Mouse (Mus musculus) megakaryocyte, embryonic 14.5 days (primary cell): ENCODE data around the gene Baiap2l1. TPM values are rescaled to one million over a fixed set of nuclear protein-coding genes. Genes with fewer than 3 reads are reported as not detected.

Experiments used
- H3K27me3 ChIP-seq: replicated peaks from 2 replicates; pipeline ENCODE3; 2012; ENCODE audit warnings: inconsistent platforms
- H3K36me3 ChIP-seq: replicated peaks from 2 replicates; pipeline ENCODE3; 2012; ENCODE audit warnings: low read length, inconsistent platforms, mixed read lengths
- H3K4me1 ChIP-seq: 2 replicates; pipeline ENCODE4 v1.6.1; 2012; ENCODE audit warnings: inconsistent platforms
- H3K4me3 ChIP-seq: replicated peaks from 2 replicates; pipeline ENCODE3; 2012; ENCODE audit warnings: moderate library complexity, mild to moderate bottlenecking, inconsistent platforms
- H3K9me3 ChIP-seq: 2 replicates; pipeline ENCODE4 v1.6.1; 2012; ENCODE audit warnings: inconsistent platforms
- FLI1 ChIP-seq: IDR thresholded peaks from 2 replicates; pipeline ENCODE4 v1.6.1; 2012; ENCODE audit warnings: low read length, inconsistent platforms, mixed read lengths
- GATA1 ChIP-seq: IDR thresholded peaks from 3 replicates; pipeline ENCODE4 v1.6.1; 2012; ENCODE audit warnings: mixed read lengths, low read length, inconsistent platforms, borderline replicate concordance
- polyA plus RNA-seq: library from polyadenylated mRNA; stranded (reverse); fragments of >175 nt; gene quantifications from 2 replicates; pipeline ENCODE4 v1.2.3, GENCODE M21; 2012; ENCODE audit warnings: low replicate concordance; ENCODE audit not compliant: insufficient read depth

Gene Baiap2l1
- not detected in 2 replicates for polyA plus RNA-seq

DNA sequence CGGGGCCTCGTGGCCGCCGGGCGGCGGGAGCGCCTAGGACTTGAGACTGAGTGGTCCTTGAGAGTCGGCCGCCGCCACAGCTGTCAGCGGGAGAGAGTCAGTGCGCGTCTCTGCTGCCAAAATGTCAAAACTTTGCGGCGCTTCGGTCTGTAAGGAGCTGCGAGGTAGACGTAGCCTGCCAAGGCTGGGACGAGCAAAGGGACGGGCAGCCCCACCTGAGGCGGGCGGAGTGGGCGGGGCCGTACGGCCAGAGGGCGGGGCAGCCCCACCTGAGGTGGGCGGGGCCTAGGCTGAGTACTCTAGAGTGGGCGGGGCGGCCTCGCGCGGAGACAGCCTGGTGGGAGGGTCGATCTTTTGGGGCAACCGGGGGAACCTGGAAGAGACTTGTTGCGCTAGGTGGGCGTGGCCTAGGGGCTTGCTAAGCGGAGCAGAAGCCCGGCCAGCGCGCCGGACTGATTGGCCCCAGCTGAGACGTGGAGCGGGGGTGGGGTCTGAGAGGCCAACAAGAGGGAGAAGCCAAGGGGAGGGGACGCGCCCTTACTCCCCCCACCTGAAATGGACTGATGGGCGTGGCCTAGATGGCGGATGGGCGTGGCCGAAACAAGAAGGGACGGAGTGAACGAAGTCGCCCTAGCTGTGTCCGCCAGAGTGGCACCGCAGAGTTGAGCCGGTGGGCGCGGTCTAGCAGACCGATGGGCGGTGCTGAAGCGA is at the start of gene Baiap2l1:
Gene Baiap2l1 (minus strand): TSS at position 232 of the 711 bp plus-strand sequence.
- Histone ChIP-seq H3K9me3 (no peaks in the 10 kb centered on the region), H3K4me3 (peak within 1 kb of the TSS; percentile 94), H3K27me3 (peaks cover 47% of the 10 kb centered on the region), H3K4me1 (peaks cover 16% of the 10 kb centered on the region), H3K36me3 (no peaks in the 10 kb centered on the region)
- TF ChIP-seq FLI1 (no peak), GATA1 (no peak)

DNA sequence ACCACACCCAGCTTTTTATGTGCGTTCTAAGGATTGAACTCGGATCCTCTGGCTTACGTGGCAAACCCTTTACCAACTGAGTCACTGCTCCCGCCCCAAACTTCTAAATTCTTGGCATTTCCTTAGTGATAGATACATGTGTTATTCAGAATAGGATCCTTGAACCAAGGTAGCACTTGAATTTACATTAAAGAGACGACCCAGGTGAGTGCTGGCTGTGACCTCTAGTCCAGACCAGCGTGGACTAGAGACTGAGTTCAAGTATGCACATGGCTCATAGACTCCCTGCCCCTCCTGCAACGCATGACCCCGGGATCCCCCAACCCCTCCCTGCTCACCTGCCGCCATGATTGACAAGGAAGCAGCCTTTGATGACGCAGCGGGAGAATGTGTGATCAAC is 48.3 kb upstream of the Baiap2l1 start:
- Histone ChIP-seq H3K4me3 (no peak overlapping the region), H3K27me3 (no peaks in the 10 kb centered on the region), H3K36me3 (no peaks in the 10 kb centered on the region), H3K9me3 (peaks cover 11% of the 10 kb centered on the region), H3K4me1 (no peaks in the 10 kb centered on the region)
- TF ChIP-seq GATA1 (no peak), FLI1 (no peak)

DNA sequence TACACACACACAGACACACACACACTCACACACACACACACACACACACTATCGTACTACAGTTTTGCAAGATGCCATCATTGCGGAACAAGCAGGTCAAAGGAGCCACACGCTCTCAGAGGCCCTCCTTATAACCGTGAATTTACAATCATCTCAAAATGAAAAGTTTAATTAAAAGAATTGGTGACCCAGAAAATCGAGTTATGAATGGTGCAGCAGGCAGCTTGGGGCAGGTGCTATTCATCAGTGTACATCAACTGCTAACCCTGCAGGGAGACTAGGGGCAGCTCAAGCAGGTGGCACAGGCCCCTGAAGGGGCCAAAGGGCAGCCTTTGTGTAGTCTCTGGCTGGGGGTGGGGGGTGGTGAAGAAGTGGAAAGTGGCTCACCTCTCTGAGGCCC is 42.9 kb upstream of the Baiap2l1 start:
- Histone ChIP-seq H3K36me3 (no peaks in the 10 kb centered on the region), H3K27me3 (no peaks in the 10 kb centered on the region), H3K9me3 (peaks cover 18% of the 10 kb centered on the region), H3K4me3 (no peak overlapping the region), H3K4me1 (no peaks in the 10 kb centered on the region)
- no peak for TF ChIP-seq FLI1

DNA sequence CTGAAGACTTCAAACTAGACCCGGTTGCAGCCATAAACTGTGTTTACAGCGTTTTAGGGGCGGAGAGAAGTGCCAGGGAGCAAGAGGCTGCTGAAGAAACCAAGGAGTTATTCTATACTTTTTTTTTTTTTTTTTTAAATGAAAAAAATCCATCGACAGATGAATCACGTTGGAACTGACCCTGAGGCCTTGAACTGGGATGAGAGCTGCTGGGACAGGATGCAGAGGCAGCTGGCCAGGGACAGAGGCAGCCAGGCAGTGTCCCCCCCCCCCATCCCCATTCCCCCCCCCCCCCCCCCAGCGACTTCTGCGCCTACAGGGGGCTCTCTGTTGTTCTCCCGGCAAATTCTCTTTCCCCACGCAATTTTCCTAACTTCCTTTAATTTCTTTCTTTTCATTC is 39.7 kb upstream of the Baiap2l1 start:
- peaks cover 29% of the 10 kb centered on the region for H3K9me3 ChIP-seq
- TF ChIP-seq FLI1 (no peak), GATA1 (no peak)
- no peak overlapping the region for H3K4me3 ChIP-seq
- H3K4me1 ChIP-seq: no peaks in the 10 kb centered on the region
- no peaks in the 10 kb centered on the region for H3K27me3 ChIP-seq
- H3K36me3 ChIP-seq: no peaks in the 10 kb centered on the region

DNA sequence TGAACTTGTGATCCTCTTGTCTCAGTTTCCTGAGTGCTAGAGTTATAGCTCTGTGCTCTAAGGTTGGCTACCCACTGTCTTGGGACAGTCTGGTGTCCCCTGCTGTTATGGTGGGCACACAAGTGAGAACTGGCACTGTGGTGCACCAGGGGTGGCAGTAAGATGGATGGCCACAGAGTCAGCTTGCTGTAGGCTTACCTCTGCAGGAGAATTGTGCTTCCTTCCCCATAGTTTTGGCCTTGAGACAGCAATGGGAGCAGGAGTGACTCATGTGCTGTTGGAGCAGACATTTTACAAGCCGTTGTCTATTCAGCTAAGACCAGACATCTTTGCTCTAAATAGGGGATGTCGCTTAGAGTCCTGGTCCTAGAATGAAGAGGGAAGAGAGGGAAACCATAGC is 36.2 kb upstream of the Baiap2l1 start:
- H3K4me3 ChIP-seq: no peak overlapping the region
- TF ChIP-seq GATA1 (no peak), FLI1 (no peak)
- peaks cover 33% of the 10 kb centered on the region for H3K9me3 ChIP-seq
- H3K4me1 ChIP-seq: no peaks in the 10 kb centered on the region
- no peaks in the 10 kb centered on the region for H3K36me3 ChIP-seq
- H3K27me3 ChIP-seq: no peaks in the 10 kb centered on the region

DNA sequence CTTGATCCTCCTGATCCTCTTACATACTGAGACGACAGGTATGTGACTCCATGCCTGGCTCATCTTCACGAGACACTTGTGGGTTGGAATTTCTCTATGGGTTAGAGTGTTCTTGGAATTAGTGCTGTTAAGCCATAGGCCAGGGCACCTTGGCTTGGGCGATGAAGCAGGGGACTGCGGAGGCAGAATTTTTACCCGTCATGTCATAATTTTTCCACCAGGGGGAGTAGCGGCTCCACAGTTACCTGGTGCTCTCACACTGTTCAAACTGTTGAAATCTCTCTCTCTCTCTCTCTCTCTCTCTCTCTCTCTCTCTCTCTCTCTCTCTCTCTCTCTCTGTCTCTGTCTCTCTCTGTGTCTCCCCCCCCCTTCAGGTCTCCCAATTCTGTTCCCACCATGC is 29.9 kb upstream of the Baiap2l1 start:
- peaks cover 37% of the 10 kb centered on the region for H3K9me3 ChIP-seq
- H3K27me3 ChIP-seq: no peaks in the 10 kb centered on the region
- H3K36me3 ChIP-seq: no peaks in the 10 kb centered on the region
- no peaks in the 10 kb centered on the region for H3K4me1 ChIP-seq
- TF ChIP-seq GATA1 (no peak), FLI1 (no peak)
- H3K4me3 ChIP-seq: no peak overlapping the region

DNA sequence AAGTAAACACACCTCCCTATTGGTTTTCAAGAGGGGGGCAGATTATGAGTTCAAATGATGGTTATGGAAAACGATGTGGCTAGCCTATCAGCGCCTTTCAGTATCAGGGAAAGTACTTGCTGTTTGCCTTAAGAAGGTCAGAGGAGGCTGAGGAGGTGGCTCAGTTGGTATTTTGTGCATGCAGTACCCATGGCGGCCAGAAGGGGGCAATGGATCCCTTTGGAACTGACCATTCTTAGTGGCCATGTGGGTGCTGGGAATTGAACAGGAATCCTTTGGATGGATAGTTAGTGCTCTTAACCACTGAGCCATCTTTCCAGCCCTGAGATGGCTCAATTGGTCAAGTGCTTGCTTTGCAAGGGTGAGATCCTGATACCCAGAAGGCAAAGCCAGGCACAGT is 26.0 kb upstream of the Baiap2l1 start:
- Histone ChIP-seq H3K36me3 (no peaks in the 10 kb centered on the region), H3K4me3 (no peak overlapping the region), H3K27me3 (no peaks in the 10 kb centered on the region), H3K4me1 (no peaks in the 10 kb centered on the region; the same call in 1 of the 2 replicates), H3K9me3 (peaks cover 39% of the 10 kb centered on the region)
- no peak for TF ChIP-seq FLI1
- no peak for TF ChIP-seq GATA1

DNA sequence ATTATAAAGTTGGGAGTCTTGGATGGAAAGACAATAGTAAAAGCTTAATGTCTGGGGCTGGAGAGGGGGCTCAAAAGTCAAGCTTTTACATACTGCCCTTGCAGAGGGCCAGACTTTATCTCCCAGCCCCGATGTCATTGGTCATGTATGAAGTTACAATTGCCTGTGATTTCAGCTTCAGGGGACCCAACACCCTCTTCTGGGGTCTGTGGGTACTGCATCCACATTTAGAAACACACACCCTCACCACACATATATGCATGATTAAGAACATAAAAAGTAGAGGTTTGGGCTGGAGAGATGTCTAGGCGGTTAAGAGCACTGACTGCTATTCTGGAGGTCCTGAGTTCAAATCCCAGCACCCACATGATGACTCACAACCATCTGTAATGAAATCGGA is 23.9 kb upstream of the Baiap2l1 start:
- H3K27me3 ChIP-seq: no peaks in the 10 kb centered on the region
- no peaks in the 10 kb centered on the region for H3K36me3 ChIP-seq
- H3K4me3 ChIP-seq: no peak overlapping the region
- peaks cover 55% of the 10 kb centered on the region for H3K9me3 ChIP-seq
- no peak for TF ChIP-seq FLI1
- no peak for TF ChIP-seq GATA1
- H3K4me1 ChIP-seq: no peaks in the 10 kb centered on the region; the same call in 1 of the 2 replicates

DNA sequence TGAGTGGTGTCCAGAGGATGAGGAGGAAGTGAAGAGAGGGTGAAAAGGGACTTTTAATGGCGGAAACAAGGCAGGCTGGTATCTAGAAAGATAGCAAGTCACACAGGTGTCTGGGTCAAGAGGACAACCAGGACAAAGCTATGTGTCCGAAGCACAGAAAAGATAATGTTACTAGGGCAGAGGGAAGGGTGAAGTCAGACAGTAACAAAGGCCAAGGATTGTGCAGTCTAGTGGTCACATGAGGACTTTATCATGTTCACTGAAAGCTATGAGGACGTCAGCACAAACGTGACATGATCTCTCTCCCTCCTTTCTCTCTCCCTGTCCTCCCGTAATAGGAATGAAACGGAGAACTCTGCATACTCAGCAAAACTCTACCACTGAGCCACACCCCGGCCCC is 22.8 kb upstream of the Baiap2l1 start:
- TF ChIP-seq FLI1 (no peak), GATA1 (no peak)
- Histone ChIP-seq H3K36me3 (no peaks in the 10 kb centered on the region), H3K4me3 (no peak overlapping the region), H3K27me3 (no peaks in the 10 kb centered on the region), H3K4me1 (no peaks in the 10 kb centered on the region; the same call in 1 of the 2 replicates), H3K9me3 (peaks cover 55% of the 10 kb centered on the region)

DNA sequence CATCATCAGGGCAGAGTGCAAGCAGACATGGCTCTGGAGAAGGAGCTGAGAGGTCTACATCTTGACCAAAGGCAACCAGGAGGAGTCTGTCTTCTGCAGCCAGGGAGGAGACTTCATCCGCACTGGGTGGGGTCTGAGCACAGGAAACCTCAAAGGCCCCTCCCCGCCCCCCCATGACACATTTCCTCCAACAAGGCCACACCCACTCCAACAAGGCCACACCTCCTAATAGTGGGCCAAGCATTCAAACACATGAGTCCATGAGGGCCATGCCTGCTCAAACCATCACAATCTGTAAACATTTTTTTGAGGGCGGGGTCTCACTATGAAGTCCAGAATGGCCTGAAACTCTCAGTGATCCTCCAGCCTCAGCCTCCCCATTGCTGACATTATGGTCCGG is 21.5 kb upstream of the Baiap2l1 start:
- no peaks in the 10 kb centered on the region for H3K27me3 ChIP-seq
- H3K4me3 ChIP-seq: no peak overlapping the region
- no peaks in the 10 kb centered on the region for H3K36me3 ChIP-seq
- TF ChIP-seq GATA1: no peak
- no peak for TF ChIP-seq FLI1
- H3K9me3 ChIP-seq: peaks cover 47% of the 10 kb centered on the region
- H3K4me1 ChIP-seq: no peaks in the 10 kb centered on the region; the same call in 1 of the 2 replicates
